Mouse (Mus musculus) cerebellum, adult 2 months (tissue): Measurements from ENCODE around the gene Sox21.

Experiments used
- CTCF ChIP-seq: fragments of 200-500 bp; IDR thresholded peaks from 2 replicates; pipeline ENCODE4 v1.5.1; 2011; ENCODE audit warnings: low read depth, mild to moderate bottlenecking, control low read depth, low read length, moderate library complexity, borderline replicate concordance; ENCODE audit not compliant: insufficient read depth
- POLR2A ChIP-seq: fragments of 200-500 bp; IDR thresholded peaks from 2 replicates; pipeline ENCODE4 v1.6.1; 2011; ENCODE audit warnings: low read length, control low read depth, borderline replicate concordance; ENCODE audit not compliant: insufficient read depth

DNA sequence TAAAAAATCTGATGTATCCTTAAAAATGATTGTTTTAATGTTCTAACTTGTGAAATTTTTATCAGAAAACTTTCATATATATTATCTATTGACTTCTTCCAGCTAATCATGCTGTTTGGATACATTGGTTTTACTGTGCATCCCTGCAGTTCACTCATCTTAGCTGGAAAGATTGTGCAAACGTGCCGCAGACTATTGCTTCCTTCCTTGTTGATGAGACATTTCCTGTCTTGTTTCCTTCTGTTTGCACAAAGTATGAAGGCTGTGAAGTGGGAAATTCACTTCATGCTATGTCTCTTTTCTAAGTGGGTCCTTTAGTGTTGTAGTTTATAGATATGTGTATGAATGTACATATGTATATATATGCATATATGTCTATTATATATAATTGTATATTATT lies 4.6 kb upstream of the Sox21 start:
- no peak for TF ChIP-seq POLR2A
- no peak for TF ChIP-seq CTCF
